Mouse (Mus musculus) frontal cortex, adult (tissue): ENCODE data around the gene Fgf11.

Experiments used
- ATAC-seq: cut with Nextera tagmentation; 2 replicates; pipeline ENCODE4 v1.9.2; 2017; ENCODE audit warnings: mild to moderate bottlenecking, moderate library complexity, mixed read lengths; ENCODE audit not compliant: low TSS enrichment

Gene Fgf11

GRCm38 (mm10) chr11:69757303-69758089 is 44.2 kb downstream of the Fgf11 start:
- no peak for ATAC-seq

- ATAC-seq = no peak
Measured at GRCm38 (mm10) chr11:69754701-69755100, 47.0 kb downstream of the Fgf11 start.

DNA sequence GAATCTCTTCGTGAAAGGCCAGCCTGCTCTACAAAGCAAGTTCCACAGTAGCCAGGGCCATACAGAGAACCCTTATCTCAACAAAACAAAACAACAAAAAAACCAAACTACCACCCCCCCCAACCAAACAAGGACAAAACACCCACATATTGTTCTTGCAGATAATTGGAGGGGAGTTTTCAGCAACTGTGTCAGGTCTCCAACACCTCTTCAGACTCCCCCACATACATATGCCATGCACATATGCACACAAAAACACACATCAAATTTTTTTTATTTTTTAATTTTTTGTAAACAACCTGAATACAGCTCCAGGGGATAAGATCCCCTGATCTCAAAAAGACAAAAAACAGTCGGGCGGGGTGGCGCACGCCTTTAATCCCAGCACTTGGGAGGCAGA is 47.4 kb downstream of the Fgf11 start:
- ATAC-seq = no peak

- ATAC-seq = no peak
Measured at GRCm38 (mm10) chr11:69752686-69753085, 49.0 kb downstream of the Fgf11 start.

GRCm38 (mm10) chr11:69751635-69752034 is 50.0 kb downstream of the Fgf11 start:
- ATAC-seq = no peak
